Mouse (Mus musculus) intestine, postnatal 0 days (tissue): ENCODE data around the gene Hic1. TPM values are rescaled to one million over a fixed set of nuclear protein-coding genes. Genes with fewer than 3 reads are reported as not detected.

Source experiments
- ATAC-seq: fragments of 200-750 bp; cut with Nextera tagmentation; 2 replicates; pipeline ENCODE4 v1.8.0; 2017; ENCODE audit warnings: mild to moderate bottlenecking, moderate TSS enrichment, moderate library complexity
- H3K27ac ChIP-seq: fragments of 300-500 bp; sonication (generic); 2 replicates; pipeline ENCODE4 v1.5.1; 2014; ENCODE audit warnings: mild to moderate bottlenecking, low read depth, low read length, moderate library complexity
- H3K27me3 ChIP-seq: fragments of 300-500 bp; sonication (generic); replicated peaks from 2 replicates; pipeline ENCODE4 v1.6.1; 2014; ENCODE audit warnings: low read length, mixed read lengths; ENCODE audit not compliant: control insufficient read depth, insufficient read depth
- H3K36me3 ChIP-seq: fragments of 300-500 bp; sonication (generic); 2 replicates; pipeline ENCODE4 v1.6.1; 2014; ENCODE audit warnings: mild to moderate bottlenecking, moderate library complexity; ENCODE audit not compliant: control insufficient read depth, insufficient read depth
- H3K4me1 ChIP-seq: fragments of 300-500 bp; sonication (generic); replicated peaks from 2 replicates; pipeline ENCODE4 v1.6.1; 2014; ENCODE audit warnings: antibody characterized with exemption, low read length, mixed read lengths; ENCODE audit not compliant: control insufficient read depth, insufficient read depth
- H3K4me2 ChIP-seq: fragments of 300-500 bp; sonication (generic); replicated peaks from 2 replicates; pipeline ENCODE4 v1.6.1; 2014; ENCODE audit warnings: low read depth, mild to moderate bottlenecking, moderate library complexity
- H3K4me3 ChIP-seq: fragments of 300-500 bp; sonication (generic); 2 replicates; pipeline ENCODE4 v1.5.1; 2014; ENCODE audit warnings: low read depth, low read length
- H3K9ac ChIP-seq: fragments of 300-500 bp; sonication (generic); 2 replicates; pipeline ENCODE4 v1.6.1; 2014; ENCODE audit warnings: mild to moderate bottlenecking, low read depth, low read length
- H3K9me3 ChIP-seq: fragments of 300-500 bp; sonication (generic); 2 replicates; pipeline ENCODE4 v1.6.1; 2016; ENCODE audit warnings: mixed run types; ENCODE audit not compliant: control insufficient read depth
- CTCF ChIP-seq: sonication (generic); IDR thresholded peaks from 2 replicates; pipeline ENCODE4 v1.5.1; 2016; ENCODE audit warnings: low read depth, mild to moderate bottlenecking, control low read depth, antibody characterized with exemption, moderate library complexity
- WGBS: fragments of 180-500 bp; shearing (Covaris S2); extraction: QIAGEN DNeasy Blood & Tissue Kit; methylation state at CpG from one replicate; pipeline ENCODE4 v1.1.7; 2014; 5-methylcytosine and 5-hydroxymethylcytosine counted together
- polyA plus RNA-seq: library from polyadenylated mRNA; unstranded; fragments of >200 nt; fragmentation: Nextera tagmentation; extraction: Ambion mirVana; gene quantifications from 2 replicates; pipeline ENCODE4 v1.2.1, GENCODE M21; 2015

Hic1 gene
- polyA plus RNA-seq, 1 experiment from 2014 or later: 8.8 TPM

DNA sequence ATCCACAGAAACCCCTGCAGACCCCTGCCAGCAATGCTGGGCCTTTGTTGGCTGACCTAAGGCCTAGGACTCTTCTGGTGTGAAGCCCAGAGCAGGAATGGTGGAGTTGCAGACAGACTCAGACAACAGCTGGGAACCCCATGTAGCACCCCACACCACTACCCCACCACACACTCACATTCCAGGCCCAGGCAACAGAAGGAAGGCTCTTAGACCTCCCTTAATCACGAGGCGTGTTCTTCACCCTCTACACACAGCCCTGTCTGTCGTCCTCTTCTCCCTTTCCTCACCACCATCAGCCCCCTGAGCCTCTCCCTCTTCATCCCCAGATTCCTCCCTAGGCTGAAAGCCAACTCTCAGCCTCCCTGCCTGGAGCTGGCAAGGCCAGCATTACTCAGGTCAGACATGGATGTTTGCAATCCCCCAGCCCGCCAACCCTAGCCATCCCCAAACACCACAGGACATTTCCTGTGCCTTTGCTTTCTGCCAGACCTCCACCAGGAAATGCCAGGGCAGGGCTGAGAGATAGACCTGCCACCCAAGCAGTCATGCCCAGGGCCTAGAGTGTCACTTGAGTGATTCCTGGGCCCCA lies 7.8 kb downstream of the Hic1 start:
- H3K9me3 ChIP-seq: no peaks in the 10 kb centered on the region
- TF ChIP-seq CTCF: no peak
- H3K4me2 ChIP-seq: no peak overlapping the region
- peaks cover 47% of the 10 kb centered on the region for H3K36me3 ChIP-seq
- H3K27ac ChIP-seq: peak overlapping the region; percentile 50
- peaks cover 4% of the 10 kb centered on the region for H3K4me1 ChIP-seq
- 57% methylated on average over 4 of the region's 4 CpGs for WGBS
- H3K9ac ChIP-seq: no peak overlapping the region
- no peak for ATAC-seq
- no peak overlapping the region for H3K4me3 ChIP-seq
- H3K27me3 ChIP-seq: peaks cover 7% of the 10 kb centered on the region

GRCm38 (mm10) chr11:75160954-75161353 lies 8.4 kb downstream of the Hic1 start:
- Histone ChIP-seq H3K4me3 (no peak overlapping the region), H3K36me3 (peaks cover 52% of the 10 kb centered on the region), H3K4me1 (no peaks in the 10 kb centered on the region)

GRCm38 (mm10) chr11:75159564-75159963 lies 9.8 kb downstream of the Hic1 start:
- Histone ChIP-seq H3K27ac (no peak overlapping the region; the same call in 1 of the 2 replicates), H3K9ac (no peak overlapping the region), H3K36me3 (peaks cover 43% of the 10 kb centered on the region), H3K4me3 (no peak overlapping the region), H3K4me1 (no peaks in the 10 kb centered on the region), H3K4me2 (no peak overlapping the region), H3K9me3 (no peaks in the 10 kb centered on the region), H3K27me3 (no peaks in the 10 kb centered on the region)
- WGBS: 44% methylated on average over 2 of the region's 2 CpGs
- peak; percentile 77 for TF ChIP-seq CTCF
- ATAC-seq: no peak

More at GRCm38 (mm10) chr11:75160954-75161353, 8.4 kb downstream of the Hic1 start:
- peaks cover 2% of the 10 kb centered on the region for H3K27me3 ChIP-seq
- no peak for TF ChIP-seq CTCF
- WGBS: 66% methylated on average over 7 of the region's 7 CpGs
- 0 out of 2 replicates have a peak overlapping the region, but pooled peaks have one; percentile 30 for H3K27ac ChIP-seq
- H3K9ac ChIP-seq: no peak overlapping the region
- H3K4me2 ChIP-seq: no peak overlapping the region
- no peak for ATAC-seq
- no peaks in the 10 kb centered on the region for H3K9me3 ChIP-seq

DNA sequence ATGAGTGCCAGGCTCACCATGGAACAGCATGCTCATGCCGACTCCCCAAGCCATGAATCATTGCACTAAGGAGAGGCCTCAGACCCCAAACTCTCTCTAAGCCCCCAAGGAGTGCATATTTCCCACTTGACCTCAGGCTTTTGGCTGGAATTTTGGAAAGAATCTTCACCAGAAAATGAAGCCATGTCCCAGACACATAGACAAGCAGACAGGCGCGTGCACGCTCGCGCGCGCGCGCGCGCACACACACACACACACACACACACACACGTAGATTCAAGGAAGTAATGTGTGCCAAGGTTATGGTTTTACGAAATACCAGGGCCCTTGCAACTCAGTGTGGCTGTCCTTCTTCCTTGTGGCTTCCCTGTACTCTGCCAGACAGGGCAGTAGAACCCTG lies 10.9 kb downstream of the Hic1 start:
- 77% methylated on average over 14 of the region's 14 CpGs for WGBS
- no peaks in the 10 kb centered on the region for H3K4me1 ChIP-seq
- ATAC-seq: no peak
- no peak for TF ChIP-seq CTCF
- H3K36me3 ChIP-seq: peaks cover 34% of the 10 kb centered on the region
- H3K4me3 ChIP-seq: no peak overlapping the region
- no peaks in the 10 kb centered on the region for H3K9me3 ChIP-seq
- H3K27me3 ChIP-seq: no peaks in the 10 kb centered on the region
- H3K9ac ChIP-seq: 0 out of 2 replicates have a peak overlapping the region, but pooled peaks have one; percentile 18
- H3K27ac ChIP-seq: no peak overlapping the region
- H3K4me2 ChIP-seq: no peak overlapping the region

DNA sequence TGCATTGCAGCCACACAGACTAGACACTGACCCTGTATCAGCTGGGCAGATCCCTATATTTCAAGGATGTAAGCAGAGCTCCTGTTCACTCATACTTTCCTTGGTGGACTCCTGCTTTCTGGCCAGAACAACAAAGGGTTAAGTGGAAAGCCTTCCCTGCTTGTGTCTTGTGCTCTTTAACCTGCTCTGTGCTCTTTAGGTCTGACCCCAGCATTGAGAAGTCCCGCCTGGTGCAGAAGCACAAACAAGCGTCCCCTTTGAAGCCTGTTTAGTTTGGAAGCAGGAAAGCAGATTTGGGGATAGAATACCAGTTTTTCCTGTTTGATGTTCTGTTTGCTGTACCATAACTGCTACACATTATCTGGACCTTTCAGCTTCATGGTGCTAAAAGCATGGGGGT lies 11.4 kb downstream of the Hic1 start:
- TF ChIP-seq CTCF: no peak
- H3K9ac ChIP-seq: no peak overlapping the region

GRCm38 (mm10) chr11:75157037-75157436 lies 12.3 kb downstream of the Hic1 start:
- H3K36me3 ChIP-seq: peaks cover 25% of the 10 kb centered on the region; the same call in 1 of the 2 replicates
- no peak overlapping the region for H3K4me2 ChIP-seq
- no peak overlapping the region; the same call in 1 of the 2 replicates for H3K27ac ChIP-seq
- no peaks in the 10 kb centered on the region for H3K27me3 ChIP-seq
- H3K4me1 ChIP-seq: no peaks in the 10 kb centered on the region
- no peak overlapping the region for H3K4me3 ChIP-seq
- H3K9me3 ChIP-seq: no peaks in the 10 kb centered on the region
- no peak for TF ChIP-seq CTCF
- no peak overlapping the region; the same call in 1 of the 2 replicates for H3K9ac ChIP-seq
- no peak for ATAC-seq
- 70% methylated on average over 4 of the region's 4 CpGs for WGBS

More for the DNA sequence above, 11.4 kb downstream of the Hic1 start:
- Histone ChIP-seq H3K4me1 (no peaks in the 10 kb centered on the region), H3K4me3 (no peak overlapping the region), H3K4me2 (no peak overlapping the region), H3K27me3 (no peaks in the 10 kb centered on the region), H3K9me3 (no peaks in the 10 kb centered on the region), H3K27ac (no peak overlapping the region), H3K36me3 (peaks cover 31% of the 10 kb centered on the region)
- 34% methylated on average over 2 of the region's 2 CpGs for WGBS
- no peak for ATAC-seq
